Mouse (Mus musculus): ENCODE measurements at regions not wholly inside any gene's neighbourhood (a gene's known extent, or its start where the extent isn't known, plus 50 kb on each side); places are given as distances from the start of the nearest gene placed in this dataset.
A peak's percentile ranks its signal among the peaks of the same experiment; 100 is the strongest.

GRCm38 (mm10) chr3:51092079-51093028 is 131.9 kb upstream of the Noct start:
- no peak for DNase-seq

GRCm38 (mm10) chr3:51095847-51096447 is 128.3 kb upstream of the Noct start:
- peak; percentile 48 for DNase-seq

- no peak for DNase-seq
These were observed 127.7 kb upstream of the Noct start for GRCm38 (mm10) chr3:51096545-51096944.

- DNase-seq = no peak
These were observed 126.9 kb upstream of the Noct start for GRCm38 (mm10) chr3:51097362-51097761.

- DNase-seq = no peak
These were observed 124.3 kb upstream of the Noct start for GRCm38 (mm10) chr3:51099966-51100365.

- DNase-seq = no peak
These were observed 115.5 kb upstream of the Noct start for GRCm38 (mm10) chr3:51108639-51109202.

GRCm38 (mm10) chr3:51111241-51111640 is 113.0 kb upstream of the Noct start:
- DNase-seq = no peak

GRCm38 (mm10) chr3:51112351-51112750 is 111.9 kb upstream of the Noct start:
- no peak for DNase-seq

- no peak for DNase-seq
These were observed 108.3 kb upstream of the Noct start for GRCm38 (mm10) chr3:51115921-51116320.

- no peak for DNase-seq
These were observed 105.5 kb upstream of the Noct start for GRCm38 (mm10) chr3:51118706-51119105.

GRCm38 (mm10) chr3:51120522-51120921 is 103.7 kb upstream of the Noct start:
- peak; percentile 18 for DNase-seq

- DNase-seq = peak; percentile 65
These were observed 102.3 kb upstream of the Noct start for GRCm38 (mm10) chr3:51121703-51122540.

GRCm38 (mm10) chr3:51122541-51122935 is 101.7 kb upstream of the Noct start:
- no peak for DNase-seq

GRCm38 (mm10) chr3:51127875-51128274 is 96.4 kb upstream of the Noct start:
- DNase-seq = no peak

GRCm38 (mm10) chr3:51128491-51129155 is 95.6 kb upstream of the Noct start:
- DNase-seq = no peak

- no peak for DNase-seq
These were observed 93.5 kb upstream of the Noct start for GRCm38 (mm10) chr3:51130709-51131108.

GRCm38 (mm10) chr3:51131341-51131740 is 92.9 kb upstream of the Noct start:
- DNase-seq = no peak

- DNase-seq = no peak
These were observed 91.5 kb upstream of the Noct start for GRCm38 (mm10) chr3:51132736-51133135.

- DNase-seq = no peak
These were observed 88.7 kb upstream of the Noct start for GRCm38 (mm10) chr3:51135581-51135980.

GRCm38 (mm10) chr3:51137730-51138312 is 86.4 kb upstream of the Noct start:
- DNase-seq = no peak

GRCm38 (mm10) chr3:51145985-51146384 is 78.3 kb upstream of the Noct start:
- no peak for DNase-seq

- no peak for DNase-seq
These were observed 74.2 kb upstream of the Noct start for GRCm38 (mm10) chr3:51150012-51150411.

Measured in cerebellum, adult 9-10 months (tissue).